Mouse (Mus musculus) forebrain, embryonic 14.5 days (tissue): Measurements from ENCODE around the gene Arhgef2. TPM values are rescaled to one million over a fixed set of nuclear protein-coding genes. Genes with fewer than 3 reads are reported as not detected.

ENCODE experiments used
- ATAC-seq: fragments of 200-750 bp; cut with Nextera tagmentation; 2 replicates; pipeline ENCODE4 v1.8.0; 2017; ENCODE audit warnings: mild to moderate bottlenecking, moderate library complexity
- DNase-seq: peaks from one replicate; pipeline ENCODE4 v3.0.0-alpha.2; 2015; ENCODE audit warnings: low spot score
- H3K27ac ChIP-seq: fragments of 300-500 bp; sonication (generic); 2 replicates; pipeline ENCODE4 v1.5.1; 2014; ENCODE audit warnings: low read depth, mild to moderate bottlenecking, control low read depth, low read length, moderate library complexity
- H3K27me3 ChIP-seq: fragments of 300-500 bp; sonication (generic); replicated peaks from 2 replicates; pipeline ENCODE4 v1.6.1; 2014; ENCODE audit warnings: low read length, control low read depth, mixed read lengths; ENCODE audit not compliant: control insufficient read depth, insufficient read depth
- H3K36me3 ChIP-seq: fragments of 300-500 bp; sonication (generic); 2 replicates; pipeline ENCODE4 v1.6.1; 2014; ENCODE audit warnings: low read length, control low read depth; ENCODE audit not compliant: control insufficient read depth, insufficient read depth
- H3K4me1 ChIP-seq: fragments of 300-500 bp; sonication (generic); 2 replicates; pipeline ENCODE4 v1.6.1; 2014; ENCODE audit warnings: antibody characterized with exemption, low read length, control low read depth; ENCODE audit not compliant: control insufficient read depth, insufficient read depth
- H3K4me2 ChIP-seq: fragments of 300-500 bp; sonication (generic); 2 replicates; pipeline ENCODE4 v1.6.1; 2014; ENCODE audit warnings: mild to moderate bottlenecking, control low read depth, low read length
- H3K4me3 ChIP-seq: fragments of 300-500 bp; sonication (generic); 2 replicates; pipeline ENCODE4 v1.5.1; 2014; ENCODE audit warnings: low read depth, low read length, control low read depth
- H3K9ac ChIP-seq: fragments of 300-500 bp; sonication (generic); 2 replicates; pipeline ENCODE4 v1.6.1; 2014; ENCODE audit warnings: mild to moderate bottlenecking, low read length, control low read depth, moderate library complexity
- H3K9me3 ChIP-seq: fragments of 300-500 bp; sonication (generic); replicated peaks from 2 replicates; pipeline ENCODE4 v1.6.1; 2016; ENCODE audit warnings: low read length, control low read depth, mixed read lengths; ENCODE audit not compliant: control insufficient read depth
- WGBS: fragments of 180-500 bp; shearing (Covaris S2); extraction: QIAGEN DNeasy Blood & Tissue Kit; methylation state at CpG from one replicate; pipeline ENCODE4 v1.1.7; 2014; 5-methylcytosine and 5-hydroxymethylcytosine counted together
- polyA plus RNA-seq: library from polyadenylated mRNA; unstranded; fragments of >200 nt; fragmentation: Nextera tagmentation; extraction: Ambion mirVana; gene quantifications from 2 replicates; pipeline ENCODE4 v1.2.1, GENCODE M21; 2014

The Arhgef2 gene
- polyA plus RNA-seq, 1 experiment from 2014 or later, result 90.6 TPM

DNA sequence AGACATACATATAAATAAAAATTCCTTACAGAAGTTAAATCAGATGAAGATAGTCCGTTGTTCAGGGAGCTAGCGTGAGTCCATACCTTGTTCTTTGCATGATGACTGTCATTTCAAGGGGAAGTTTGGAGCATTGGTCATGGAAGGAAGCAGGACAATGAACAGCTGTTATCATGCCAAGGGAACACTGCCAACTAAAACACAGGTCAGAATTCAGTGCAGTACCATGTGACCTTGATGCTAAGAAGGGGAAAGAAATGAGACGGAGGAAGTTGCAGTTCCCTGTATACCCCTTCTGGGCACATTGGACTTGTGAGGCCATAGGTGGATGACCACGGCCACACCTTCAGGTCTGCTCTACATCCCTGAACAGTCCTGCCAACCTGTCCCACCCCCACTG is 48.9 kb downstream of the Arhgef2 start:
- Histone ChIP-seq H3K27ac (no peak overlapping the region), H3K9ac (no peak overlapping the region), H3K4me1 (no peaks in the 10 kb centered on the region), H3K4me3 (no peak overlapping the region), H3K4me2 (no peak overlapping the region), H3K27me3 (no peaks in the 10 kb centered on the region), H3K36me3 (no peaks in the 10 kb centered on the region), H3K9me3 (no peaks in the 10 kb centered on the region)
- 85% methylated on average over 4 of the region's 4 CpGs for WGBS
- ATAC-seq (no peak), DNase-seq (no peak)

DNA sequence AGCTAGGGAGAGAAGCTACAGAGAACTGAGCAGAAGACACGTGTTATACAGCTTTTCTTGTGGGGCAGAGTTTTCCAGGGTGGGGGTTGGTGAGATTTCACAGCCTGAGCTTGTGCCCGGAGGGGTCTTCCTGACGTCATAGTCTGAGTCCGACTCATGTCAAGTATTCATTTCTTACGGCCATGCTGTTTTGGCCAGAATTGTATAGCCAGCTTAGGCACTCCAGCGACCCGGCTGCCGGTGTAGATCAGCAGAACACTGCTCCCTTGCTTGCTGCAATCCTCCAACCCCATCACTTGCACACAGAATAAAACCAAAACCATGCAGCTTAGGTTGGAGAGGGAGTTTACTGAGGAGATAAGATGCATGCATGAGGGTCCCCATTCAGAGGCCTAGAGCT is 49.9 kb downstream of the Arhgef2 start:
- no peak overlapping the region for H3K27ac ChIP-seq
- H3K4me2 ChIP-seq, result no peak overlapping the region
- ATAC-seq (no peak), DNase-seq (no peak)
- no peaks in the 10 kb centered on the region for H3K36me3 ChIP-seq
- 76% methylated on average over 8 of the region's 8 CpGs for WGBS
- no peak overlapping the region for H3K9ac ChIP-seq
- no peaks in the 10 kb centered on the region for H3K9me3 ChIP-seq
- H3K4me3 ChIP-seq, result no peak overlapping the region
- no peaks in the 10 kb centered on the region for H3K27me3 ChIP-seq
- no peaks in the 10 kb centered on the region for H3K4me1 ChIP-seq

DNA sequence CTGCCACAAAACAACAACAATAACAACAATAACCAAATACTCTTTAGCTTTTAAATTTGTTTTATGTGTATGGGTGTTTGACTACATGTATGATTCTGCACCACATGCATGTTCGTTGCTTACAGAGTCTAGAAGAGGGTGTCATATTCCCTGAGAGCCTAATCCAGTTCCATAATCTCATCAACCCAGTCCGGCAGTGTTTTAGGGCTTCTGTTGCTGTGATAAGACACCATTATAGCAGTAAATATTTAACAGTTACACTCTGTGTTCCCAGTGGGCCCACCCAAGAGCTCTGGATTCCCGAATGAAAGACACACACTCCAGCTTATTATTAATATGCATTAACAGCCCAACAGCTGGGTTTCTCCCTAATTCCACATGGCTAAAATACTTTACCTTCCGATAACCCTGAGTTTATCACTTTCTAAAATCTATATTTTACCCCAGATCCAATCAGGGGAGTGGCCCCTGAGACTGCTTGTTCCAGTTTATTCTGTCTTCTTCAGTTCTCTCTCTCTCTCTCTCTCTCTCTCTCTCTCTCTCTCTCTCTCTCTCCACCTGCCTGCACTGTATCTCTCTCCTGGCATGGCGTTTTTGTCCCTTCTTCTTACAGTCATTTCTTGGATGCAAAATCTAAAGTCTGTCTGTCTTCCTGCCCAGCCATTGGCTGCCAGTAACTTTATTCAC is 52.8 kb downstream of the Arhgef2 start:
- WGBS, result 75% methylated on average over 5 of the region's 5 CpGs
- no peak overlapping the region for H3K4me3 ChIP-seq
- H3K4me1 ChIP-seq, result no peaks in the 10 kb centered on the region
- H3K27me3 ChIP-seq, result no peaks in the 10 kb centered on the region
- no peak overlapping the region for H3K4me2 ChIP-seq
- no peak overlapping the region for H3K9ac ChIP-seq
- H3K9me3 ChIP-seq, result no peaks in the 10 kb centered on the region; the same call in 1 of the 2 replicates
- H3K36me3 ChIP-seq, result no peaks in the 10 kb centered on the region
- DNase-seq (no peak), ATAC-seq (no peak)
- H3K27ac ChIP-seq, result no peak overlapping the region

DNA sequence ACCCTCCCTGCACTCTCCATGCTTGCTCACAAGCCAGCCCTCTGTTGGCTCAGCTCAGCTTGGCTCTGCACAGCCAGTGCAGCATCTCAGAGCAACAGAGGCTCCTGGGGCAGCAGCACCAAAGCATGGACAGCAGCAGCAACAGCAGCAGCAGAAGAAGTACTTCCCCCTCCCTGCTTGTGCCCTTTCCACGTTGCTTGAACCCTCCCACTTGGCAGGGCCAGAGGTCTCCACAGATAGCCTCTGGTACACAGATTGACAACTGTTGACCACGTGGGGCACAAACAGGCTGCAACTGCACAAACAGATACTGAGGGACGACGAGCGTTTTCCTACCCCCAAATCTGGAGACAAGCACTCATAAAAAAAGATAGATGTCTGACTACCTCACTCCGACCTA is 54.0 kb downstream of the Arhgef2 start:
- H3K4me1 ChIP-seq, result no peaks in the 10 kb centered on the region
- H3K9me3 ChIP-seq, result no peaks in the 10 kb centered on the region; the same call in 1 of the 2 replicates
- ATAC-seq (no peak), DNase-seq (no peak)
- H3K4me3 ChIP-seq, result no peak overlapping the region
- 54% methylated on average over 6 of the region's 6 CpGs for WGBS
- no peaks in the 10 kb centered on the region for H3K27me3 ChIP-seq
- no peak overlapping the region for H3K9ac ChIP-seq
- H3K36me3 ChIP-seq, result no peaks in the 10 kb centered on the region
- no peak overlapping the region for H3K27ac ChIP-seq
- H3K4me2 ChIP-seq, result no peak overlapping the region

DNA sequence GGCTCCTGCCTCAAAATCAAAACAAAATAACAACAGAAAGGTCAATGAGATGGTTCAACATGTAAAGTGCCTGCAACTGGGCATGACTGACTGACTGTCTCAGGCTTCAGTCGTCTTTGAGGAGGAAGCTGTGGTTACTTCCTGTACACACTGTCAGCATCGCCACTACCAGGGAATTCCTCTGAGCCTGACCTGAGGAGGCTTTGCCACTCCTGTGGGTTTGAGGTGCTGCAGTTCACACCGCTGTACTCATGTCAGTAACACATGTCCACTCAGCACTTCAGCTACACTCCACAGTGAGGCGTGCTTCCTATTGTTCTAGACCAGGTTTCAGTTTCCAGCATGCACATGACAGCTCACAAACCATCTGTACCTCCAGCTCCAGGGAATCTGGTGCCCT is 58.3 kb downstream of the Arhgef2 start:
- Histone ChIP-seq H3K27me3 (no peaks in the 10 kb centered on the region), H3K4me1 (no peaks in the 10 kb centered on the region), H3K4me2 (no peak overlapping the region), H3K9me3 (no peaks in the 10 kb centered on the region; the same call in 1 of the 2 replicates), H3K9ac (no peak overlapping the region), H3K36me3 (no peaks in the 10 kb centered on the region), H3K4me3 (no peak overlapping the region), H3K27ac (no peak overlapping the region)
- 91% methylated on average over 4 of the region's 4 CpGs for WGBS
- no peak for ATAC-seq
- no peak for DNase-seq

DNA sequence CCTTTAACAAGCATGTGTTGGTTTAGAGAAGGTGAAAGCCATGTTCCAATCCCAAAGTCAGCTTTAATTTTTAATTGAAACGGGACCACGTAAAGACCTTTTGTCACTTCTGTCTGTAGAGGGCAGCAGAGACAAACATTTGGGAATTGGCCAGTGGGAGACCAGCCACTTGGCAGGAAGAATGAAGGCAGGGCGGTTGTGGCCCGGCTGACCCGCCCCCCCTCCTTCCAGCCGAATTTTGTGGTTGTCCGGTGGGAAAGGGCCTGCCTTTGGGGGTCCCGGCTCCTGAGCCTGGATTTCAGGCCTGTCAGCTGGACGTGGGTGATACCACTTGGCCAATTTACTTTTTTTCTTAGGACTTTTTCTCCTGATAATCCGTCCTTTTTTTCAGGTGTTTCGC is 71.6 kb downstream of the Arhgef2 start:
- DNase-seq, result peak; percentile 94
- no peak overlapping the region for H3K27ac ChIP-seq
- peak overlapping the region; percentile 52 for H3K4me2 ChIP-seq
- no peaks in the 10 kb centered on the region; the same call in 1 of the 2 replicates for H3K9me3 ChIP-seq
- H3K4me1 ChIP-seq, result peaks cover 3% of the 10 kb centered on the region; the same call in 1 of the 2 replicates
- ATAC-seq, result peak; percentile 58
- H3K36me3 ChIP-seq, result no peaks in the 10 kb centered on the region
- 11% methylated on average over 11 of the region's 11 CpGs for WGBS
- no peaks in the 10 kb centered on the region for H3K27me3 ChIP-seq
- 0 out of 2 replicates have a peak overlapping the region, but pooled peaks have one; percentile 7 for H3K4me3 ChIP-seq
- H3K9ac ChIP-seq, result peak overlapping the region; percentile 54

DNA sequence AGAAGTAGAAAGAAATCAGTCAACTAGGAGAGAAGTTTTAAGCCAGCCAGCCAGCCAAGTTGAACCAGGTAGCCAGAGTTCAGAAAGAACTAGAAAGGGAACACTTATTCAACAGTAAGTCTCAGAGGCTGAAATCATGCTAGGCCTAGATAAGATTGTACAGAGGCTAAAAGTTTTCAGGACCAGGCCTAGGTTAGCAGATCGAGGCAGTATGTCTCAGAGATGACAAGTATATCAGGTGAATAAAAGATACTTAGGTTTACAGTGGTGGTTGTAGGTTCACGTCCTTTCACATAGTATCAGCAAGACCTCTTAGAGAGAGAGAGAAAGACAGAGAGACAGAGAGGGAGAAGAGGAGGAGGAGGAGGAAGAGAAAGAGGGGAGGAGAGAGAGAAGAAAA is 78.0 kb downstream of the Arhgef2 start:
- Histone ChIP-seq H3K4me2 (no peak overlapping the region), H3K4me1 (peaks cover 14% of the 10 kb centered on the region), H3K27me3 (no peaks in the 10 kb centered on the region), H3K36me3 (peaks cover 13% of the 10 kb centered on the region), H3K4me3 (no peak overlapping the region), H3K9me3 (no peaks in the 10 kb centered on the region; the same call in 1 of the 2 replicates), H3K27ac (no peak overlapping the region), H3K9ac (no peak overlapping the region)
- ATAC-seq (no peak), DNase-seq (no peak)
- WGBS, result 91% methylated on average over 2 of the region's 2 CpGs

DNA sequence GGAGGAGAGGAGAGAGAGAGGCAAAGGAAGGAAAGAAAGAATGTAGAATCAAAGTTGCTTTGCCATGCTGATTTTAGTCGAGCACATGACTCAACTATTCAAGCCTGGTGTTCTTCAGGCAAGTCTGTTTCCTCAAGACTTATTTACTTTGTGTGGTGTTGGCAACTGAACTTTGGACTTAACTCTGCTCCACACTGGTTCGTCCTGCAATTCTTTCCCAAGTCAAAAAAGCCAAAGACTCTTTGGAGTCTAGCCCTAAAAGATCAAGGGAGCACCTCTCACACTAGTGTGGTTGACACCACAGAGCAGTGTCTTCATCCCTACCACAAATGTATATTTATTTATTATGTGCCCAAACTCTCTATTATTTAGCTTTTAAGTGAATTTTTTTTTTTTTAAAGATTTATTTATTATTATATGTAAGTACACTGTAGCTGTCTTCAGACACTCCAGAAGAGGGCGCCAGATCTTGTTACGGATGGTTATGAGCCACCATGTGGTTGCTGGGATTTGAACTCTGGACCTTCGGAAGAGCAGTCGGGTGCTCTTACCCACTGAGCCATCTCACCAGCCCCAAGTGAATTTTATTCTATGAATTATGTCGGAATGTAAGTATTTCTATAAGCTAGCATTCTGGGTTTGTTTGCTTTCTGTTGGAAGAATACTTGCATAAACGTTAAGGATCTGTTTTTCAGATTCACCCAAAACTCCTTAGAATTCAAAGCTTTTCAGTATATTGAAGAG is 78.6 kb downstream of the Arhgef2 start:
- 61% methylated on average over 7 of the region's 8 CpGs for WGBS
- DNase-seq, result no peak

More for the DNA sequence above, 78.6 kb downstream of the Arhgef2 start:
- Histone ChIP-seq H3K27me3 (no peaks in the 10 kb centered on the region), H3K4me3 (peak overlapping the region; percentile 88), H3K27ac (no peak overlapping the region), H3K9me3 (no peaks in the 10 kb centered on the region; the same call in 1 of the 2 replicates), H3K9ac (peak overlapping the region; percentile 48; the same call in 1 of the 2 replicates), H3K4me2 (peak overlapping the region; percentile 60), H3K4me1 (peaks cover 14% of the 10 kb centered on the region), H3K36me3 (peaks cover 19% of the 10 kb centered on the region)
- ATAC-seq, result no peak
